Mouse (Mus musculus): ENCODE results near the gene Hnrnpll.
"Not testable (repeated sequence)": the region's sequence is repeated elsewhere in the genome, so short reads cannot be mapped to it uniquely, and the experiment has no call there.

The Hnrnpll gene

GRCm38 (mm10) chr17:80059731-80060130 is 2.4 kb downstream of the Hnrnpll start:
- no peak for DNase-seq (ENCODE audit: low spot score in 2 of 2)

- no peak for DNase-seq (ENCODE audit: low spot score in 2 of 2)
Observed at GRCm38 (mm10) chr17:80058501-80058900, 3.6 kb downstream of the Hnrnpll start.

- DNase-seq (ENCODE audit: low spot score in 2 of 2) = no peak
Observed at GRCm38 (mm10) chr17:80053931-80054734, 8.0 kb downstream of the Hnrnpll start.

- no peak for DNase-seq (ENCODE audit: low spot score in 2 of 2)
Observed at GRCm38 (mm10) chr17:80051682-80052081, 10.5 kb downstream of the Hnrnpll start.

GRCm38 (mm10) chr17:80049300-80049699 is 12.8 kb downstream of the Hnrnpll start:
- DNase-seq (ENCODE audit: low spot score in 2 of 2) = not testable (repeated sequence)

GRCm38 (mm10) chr17:80048230-80048629 is 13.9 kb downstream of the Hnrnpll start:
- DNase-seq (ENCODE audit: low spot score in 2 of 2) = peak; percentile 42 to 85

GRCm38 (mm10) chr17:80041739-80042138 is 20.4 kb downstream of the Hnrnpll start:
- DNase-seq (ENCODE audit: low spot score in 2 of 2) = no peak

GRCm38 (mm10) chr17:80028675-80029074 is 33.5 kb downstream of the Hnrnpll start:
- no peak for DNase-seq (ENCODE audit: low spot score in 2 of 2)

- no peak for DNase-seq (ENCODE audit: low spot score in 2 of 2)
Observed at GRCm38 (mm10) chr17:80026189-80026936, 35.8 kb downstream of the Hnrnpll start.

- no peak for DNase-seq (ENCODE audit: low spot score in 2 of 2)
Observed at GRCm38 (mm10) chr17:80022090-80022489, 40.0 kb downstream of the Hnrnpll start.

GRCm38 (mm10) chr17:80020495-80020894 is 41.6 kb downstream of the Hnrnpll start:
- no peak for DNase-seq (ENCODE audit: low spot score in 2 of 2)

GRCm38 (mm10) chr17:80018976-80019541 is 43.1 kb downstream of the Hnrnpll start:
- DNase-seq (ENCODE audit: low spot score in 2 of 2) = peak in 1 of 2 experiments; percentile 53

- no peak for DNase-seq (ENCODE audit: low spot score in 2 of 2)
Observed at GRCm38 (mm10) chr17:80018239-80018975, 43.7 kb downstream of the Hnrnpll start.

GRCm38 (mm10) chr17:80017389-80017788 is 44.7 kb downstream of the Hnrnpll start:
- peak in 1 of 2 experiments; percentile 50 for DNase-seq (ENCODE audit: low spot score in 2 of 2)

GRCm38 (mm10) chr17:80016400-80016799 is 45.7 kb downstream of the Hnrnpll start:
- not testable (repeated sequence) for DNase-seq (ENCODE audit: low spot score in 2 of 2)

- no peak for DNase-seq (ENCODE audit: low spot score in 2 of 2)
Observed at GRCm38 (mm10) chr17:80014361-80014809, 47.7 kb downstream of the Hnrnpll start.

- DNase-seq (ENCODE audit: low spot score in 2 of 2) = no peak
Observed at GRCm38 (mm10) chr17:80009926-80010325, 52.2 kb downstream of the Hnrnpll start.

- DNase-seq (ENCODE audit: low spot score in 2 of 2) = no peak
Observed at GRCm38 (mm10) chr17:80008847-80009246, 53.3 kb downstream of the Hnrnpll start.

GRCm38 (mm10) chr17:80004345-80005239 is 57.5 kb downstream of the Hnrnpll start:
- peak; percentile 82 to 95 for DNase-seq (ENCODE audit: low spot score in 2 of 2)

- DNase-seq (ENCODE audit: low spot score in 2 of 2) = not testable (repeated sequence)
Observed at GRCm38 (mm10) chr17:80003851-80004250, 58.3 kb downstream of the Hnrnpll start.
